Mouse (Mus musculus) C2C12 (cell line): ENCODE results near the gene Fkbp2.

Experiments used
- CTCF ChIP-seq: IDR thresholded peaks from one replicate; pipeline ENCODE4 v1.5.1; 2011; ENCODE audit not compliant: control insufficient read depth, insufficient read depth, insufficient read length
- MYOD1 ChIP-seq: IDR thresholded peaks from one replicate; pipeline ENCODE4 v1.6.1; 2011; ENCODE audit warnings: low read depth; ENCODE audit not compliant: control insufficient read depth, insufficient read length

DNA sequence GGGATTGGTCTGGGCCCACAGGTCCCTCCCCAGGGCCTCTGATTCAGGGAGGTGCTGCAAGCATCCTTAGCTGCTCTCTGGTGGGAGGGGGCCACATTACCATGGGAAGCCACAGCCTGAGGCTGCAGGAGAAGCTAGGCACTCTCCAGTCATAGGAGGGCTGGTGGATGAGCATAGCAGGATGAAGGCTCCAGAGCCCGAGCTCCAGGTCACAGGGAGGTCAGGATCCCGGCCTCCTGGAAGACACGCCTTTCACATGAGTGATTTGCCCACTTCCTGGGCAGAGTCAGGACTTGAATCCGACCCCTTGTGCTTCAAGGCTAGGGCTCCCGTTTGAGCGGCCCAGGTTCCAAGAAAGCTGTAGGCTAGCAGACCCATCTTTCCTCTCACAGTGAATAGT lies 8.7 kb downstream of the Fkbp2 start:
- TF ChIP-seq CTCF (no peak), MYOD1 (no peak)
